Mouse (Mus musculus) liver, embryonic 12.5 days (tissue): ENCODE data around the gene Galm. TPM values are rescaled to one million over a fixed set of nuclear protein-coding genes. Genes with fewer than 3 reads are reported as not detected.

Source experiments
- ATAC-seq: fragments of 200-750 bp; cut with Nextera tagmentation; 2 replicates; pipeline ENCODE4 v1.8.0; 2017; ENCODE audit warnings: moderate number of reproducible peaks, mild to moderate bottlenecking, moderate library complexity
- H3K27ac ChIP-seq: fragments of 300-500 bp; sonication (generic); 2 replicates; pipeline ENCODE4 v1.5.1; 2016; ENCODE audit warnings: mild to moderate bottlenecking
- H3K27me3 ChIP-seq: fragments of 300-500 bp; sonication (generic); replicated peaks from 2 replicates; pipeline ENCODE4 v1.6.1; 2016; ENCODE audit warnings: mild to moderate bottlenecking, moderate library complexity
- H3K36me3 ChIP-seq: fragments of 300-500 bp; sonication (generic); 2 replicates; pipeline ENCODE4 v1.6.1; 2016; ENCODE audit warnings: mild to moderate bottlenecking, moderate library complexity
- H3K4me1 ChIP-seq: fragments of 300-500 bp; sonication (generic); 2 replicates; pipeline ENCODE4 v1.6.1; 2016
- H3K4me2 ChIP-seq: fragments of 300-500 bp; sonication (generic); 2 replicates; pipeline ENCODE4 v1.6.1; 2016; ENCODE audit warnings: mild to moderate bottlenecking, moderate library complexity
- H3K4me3 ChIP-seq: fragments of 300-500 bp; sonication (generic); 2 replicates; pipeline ENCODE4 v1.5.1; 2016; ENCODE audit warnings: mild to moderate bottlenecking, moderate library complexity
- H3K9ac ChIP-seq: fragments of 300-500 bp; sonication (generic); 2 replicates; pipeline ENCODE4 v1.6.1; 2016; ENCODE audit warnings: mild to moderate bottlenecking, moderate library complexity
- H3K9me3 ChIP-seq: fragments of 300-500 bp; sonication (generic); replicated peaks from 2 replicates; pipeline ENCODE4 v1.6.1; 2016; ENCODE audit warnings: mild to moderate bottlenecking, moderate library complexity
- WGBS: fragments of 180-500 bp; shearing (Covaris S2); methylation state at CpG from one replicate; pipeline ENCODE4 v1.1.7; 2016; ENCODE audit not compliant: insufficient replicate concordance; 5-methylcytosine and 5-hydroxymethylcytosine counted together
- polyA plus RNA-seq: library from polyadenylated mRNA; unstranded; fragments of >200 nt; fragmentation: Nextera tagmentation; extraction: Ambion mirVana; gene quantifications from 2 replicates; pipeline ENCODE4 v1.2.1, GENCODE M21; 2016

Galm gene
- polyA plus RNA-seq, 1 experiment from 2014 or later, result 14.6 TPM

DNA sequence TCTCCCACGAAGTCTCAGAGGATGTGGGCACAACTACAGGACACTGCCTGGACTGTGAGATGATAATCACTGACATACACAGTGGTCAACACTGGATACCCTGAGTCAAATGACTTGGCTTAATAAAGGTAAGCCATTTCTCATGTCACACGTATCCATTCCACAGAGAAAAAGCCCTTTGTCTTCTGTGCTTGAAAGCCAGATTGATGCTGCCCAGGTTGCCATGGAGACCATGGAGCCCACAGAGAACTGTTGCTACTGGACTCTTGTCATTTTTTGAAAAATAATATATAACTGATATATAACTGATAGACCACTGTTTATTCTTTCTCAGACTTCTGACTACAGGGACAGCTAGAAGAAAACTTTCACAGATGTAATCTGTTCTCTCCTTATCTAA, 30.1 kb upstream of the Galm start:
- no peak for ATAC-seq
- H3K9ac ChIP-seq, result no peak overlapping the region
- 40% methylated on average over 2 of the region's 2 CpGs for WGBS
- H3K4me1 ChIP-seq, result peaks cover 8% of the 10 kb centered on the region; the same call in 1 of the 2 replicates
- H3K27ac ChIP-seq, result no peak overlapping the region
- H3K9me3 ChIP-seq, result no peaks in the 10 kb centered on the region
- no peaks in the 10 kb centered on the region for H3K36me3 ChIP-seq
- H3K4me2 ChIP-seq, result no peak overlapping the region
- H3K4me3 ChIP-seq, result no peak overlapping the region
- peaks cover 23% of the 10 kb centered on the region for H3K27me3 ChIP-seq

DNA sequence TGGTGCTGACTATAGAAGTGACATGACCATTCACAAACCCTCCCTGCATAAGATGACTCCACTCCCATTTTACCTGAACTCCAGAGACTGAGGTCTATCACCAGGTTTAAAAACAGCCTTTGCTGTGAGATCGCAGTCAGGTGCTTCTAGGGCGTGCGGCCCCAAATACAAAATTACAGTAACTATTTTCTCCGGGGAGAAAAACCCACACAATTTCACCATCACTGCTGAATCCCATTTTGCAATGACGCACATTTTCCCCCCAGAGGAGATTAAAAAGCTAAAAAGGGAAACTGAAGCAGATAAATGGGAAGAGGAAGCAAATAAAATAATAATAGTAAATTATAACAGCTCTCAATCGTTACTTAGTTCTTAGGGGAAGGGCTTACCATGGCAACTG, 27.4 kb upstream of the Galm start:
- Histone ChIP-seq H3K27me3 (peaks cover 17% of the 10 kb centered on the region), H3K9ac (no peak overlapping the region), H3K36me3 (no peaks in the 10 kb centered on the region), H3K4me2 (no peak overlapping the region), H3K4me1 (peaks cover 8% of the 10 kb centered on the region; the same call in 1 of the 2 replicates), H3K27ac (no peak overlapping the region), H3K4me3 (no peak overlapping the region), H3K9me3 (no peaks in the 10 kb centered on the region)
- no peak for ATAC-seq
- WGBS, result 75% methylated on average over 6 of the region's 6 CpGs

DNA sequence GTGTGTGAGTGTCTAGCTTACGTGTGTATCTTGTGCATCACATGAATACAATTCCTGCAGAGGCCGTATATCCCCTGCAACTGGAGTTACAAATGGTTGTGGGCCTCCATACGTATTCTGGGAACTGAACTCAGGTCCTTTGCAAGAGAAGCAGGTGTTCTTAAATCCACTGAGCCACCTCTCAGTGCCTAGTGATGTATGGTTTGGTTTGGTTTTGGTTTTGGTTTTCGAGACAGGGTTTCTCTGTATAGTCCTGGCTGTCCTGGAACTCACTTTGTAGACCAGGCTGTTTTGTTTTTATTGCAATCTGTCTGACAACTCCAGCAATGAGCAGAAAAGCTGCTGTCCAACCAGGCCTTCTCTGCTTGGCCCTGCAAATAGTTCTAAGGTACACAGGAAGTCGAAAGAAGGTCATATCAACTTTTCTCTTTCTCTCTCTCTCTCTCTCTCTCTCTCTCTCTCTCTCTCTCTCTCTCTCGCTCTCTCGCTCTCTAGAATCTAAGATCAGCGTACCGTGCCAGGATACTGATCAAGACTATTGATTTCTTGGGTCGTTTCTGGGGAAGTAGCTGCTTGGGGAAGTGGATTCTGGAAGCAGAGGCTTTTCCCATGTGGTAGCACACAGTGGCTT, 21.8 kb upstream of the Galm start:
- Histone ChIP-seq H3K27ac (no peak overlapping the region), H3K36me3 (no peaks in the 10 kb centered on the region), H3K4me1 (no peaks in the 10 kb centered on the region), H3K27me3 (0 out of 2 replicates have a peak, but pooled peaks cover 4% of the 10 kb centered on the region), H3K4me3 (no peak overlapping the region), H3K9me3 (no peaks in the 10 kb centered on the region), H3K9ac (no peak overlapping the region), H3K4me2 (no peak overlapping the region)
- 68% methylated on average over 10 of the region's 10 CpGs for WGBS
- ATAC-seq, result no peak

DNA sequence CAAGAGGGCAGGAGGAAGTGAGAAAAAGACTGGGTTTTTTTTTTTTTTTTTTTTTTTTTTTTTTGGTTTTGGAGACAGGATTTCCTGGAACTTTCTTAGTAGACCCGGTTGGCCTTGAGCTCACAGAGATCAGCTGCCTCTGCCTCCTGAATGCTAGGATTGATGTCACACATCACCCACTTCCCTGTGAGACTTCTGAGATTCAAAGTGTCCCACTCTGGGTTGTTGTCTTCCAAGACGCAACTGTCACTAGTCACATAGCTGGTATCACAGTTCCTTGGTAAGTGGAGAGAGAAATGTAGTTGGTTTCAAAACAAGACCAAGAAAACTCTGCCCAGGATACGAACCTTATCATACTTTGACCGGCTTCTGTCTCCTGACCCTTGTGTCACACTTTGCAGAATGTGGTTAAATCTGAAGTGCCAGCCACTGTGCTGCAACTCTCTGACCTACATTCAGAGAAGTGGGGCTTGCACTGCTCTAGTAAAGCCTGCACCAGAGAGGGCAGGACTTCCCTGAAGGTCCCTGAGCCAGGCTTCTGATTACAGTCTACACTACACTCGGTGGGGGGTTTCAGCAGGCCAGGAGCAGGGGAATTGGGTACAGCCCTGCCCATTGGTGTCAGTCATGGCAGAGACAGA, 14.5 kb upstream of the Galm start:
- no peak overlapping the region for H3K9ac ChIP-seq
- 0 out of 2 replicates have a peak overlapping the region, but pooled peaks have one; percentile 40 for H3K27ac ChIP-seq
- no peaks in the 10 kb centered on the region for H3K9me3 ChIP-seq
- no peak overlapping the region for H3K4me3 ChIP-seq
- no peaks in the 10 kb centered on the region for H3K36me3 ChIP-seq
- no peaks in the 10 kb centered on the region for H3K4me1 ChIP-seq
- 38% methylated on average over 5 of the region's 5 CpGs for WGBS
- no peaks in the 10 kb centered on the region for H3K27me3 ChIP-seq
- no peak overlapping the region for H3K4me2 ChIP-seq
- ATAC-seq, result no peak

DNA sequence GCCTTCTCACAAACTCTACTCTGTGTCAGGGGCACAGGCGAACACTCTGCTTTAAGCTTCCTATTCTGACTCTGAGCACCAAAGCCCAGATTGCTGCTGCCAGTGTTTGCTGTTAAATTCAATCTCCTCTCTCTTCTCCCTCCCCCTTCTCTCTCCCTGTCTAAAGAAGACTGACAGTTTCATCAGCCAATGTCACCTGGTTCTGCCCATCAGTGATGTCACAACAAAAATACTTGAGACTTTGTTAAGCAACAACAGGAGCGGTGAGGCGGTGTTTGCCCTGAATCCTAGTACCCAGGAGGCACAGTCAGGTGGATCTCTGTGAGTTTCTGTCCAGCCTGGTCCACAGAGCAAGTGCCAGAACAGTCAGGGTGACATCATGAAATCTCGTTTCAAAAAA, 13.8 kb upstream of the Galm start:
- Histone ChIP-seq H3K36me3 (no peaks in the 10 kb centered on the region), H3K27ac (0 out of 2 replicates have a peak overlapping the region, but pooled peaks have one; percentile 40), H3K4me3 (no peak overlapping the region), H3K9me3 (no peaks in the 10 kb centered on the region), H3K4me2 (no peak overlapping the region), H3K4me1 (no peaks in the 10 kb centered on the region), H3K27me3 (no peaks in the 10 kb centered on the region), H3K9ac (no peak overlapping the region)
- 73% methylated on average over 4 of the region's 4 CpGs for WGBS
- ATAC-seq, result no peak

DNA sequence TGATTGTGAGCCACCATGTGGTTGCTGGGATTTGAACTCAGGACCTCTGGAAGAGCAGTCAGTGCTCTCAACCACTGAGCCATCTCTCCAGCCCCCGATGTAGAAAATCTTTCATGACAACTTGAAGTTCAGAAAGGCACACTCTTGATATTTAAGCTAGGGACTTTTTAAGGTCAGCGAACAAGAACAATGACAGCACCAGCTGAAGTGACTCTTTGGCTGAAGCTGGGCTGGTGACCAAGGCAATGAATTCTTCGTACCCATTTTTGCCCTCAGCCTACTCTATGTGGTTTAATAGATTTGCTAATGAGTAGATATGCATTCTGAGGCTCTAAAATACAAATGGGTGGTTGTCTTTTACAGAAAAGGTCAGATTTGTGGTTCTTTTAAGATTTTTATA, 6.9 kb upstream of the Galm start:
- ATAC-seq, result no peak
- no peak overlapping the region for H3K27ac ChIP-seq
- H3K9me3 ChIP-seq, result no peaks in the 10 kb centered on the region
- H3K27me3 ChIP-seq, result no peaks in the 10 kb centered on the region
- 73% methylated on average over 3 of the region's 3 CpGs for WGBS
- H3K4me3 ChIP-seq, result no peak overlapping the region
- H3K4me2 ChIP-seq, result no peak overlapping the region
- H3K9ac ChIP-seq, result no peak overlapping the region
- no peaks in the 10 kb centered on the region for H3K4me1 ChIP-seq
- H3K36me3 ChIP-seq, result no peaks in the 10 kb centered on the region

DNA sequence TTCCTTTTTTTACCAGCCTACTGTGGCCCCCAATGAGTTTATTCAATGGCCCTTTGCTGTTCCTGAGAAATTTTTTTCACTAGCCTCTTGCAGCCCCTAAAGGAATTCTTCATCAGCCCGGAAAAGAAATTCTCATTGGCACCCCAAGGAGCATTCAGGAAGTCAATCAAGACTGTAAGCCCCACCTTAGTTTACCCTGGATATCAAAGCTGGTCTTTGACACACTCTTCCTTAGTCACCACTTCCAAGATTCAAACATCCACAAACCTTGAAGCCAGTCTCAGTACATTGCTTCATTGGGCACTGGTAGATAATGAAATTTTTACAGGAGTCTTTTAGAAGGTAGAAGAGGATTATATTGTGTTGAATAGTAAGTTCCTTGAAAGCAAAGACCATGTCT, 5.4 kb upstream of the Galm start:
- H3K9me3 ChIP-seq, result no peaks in the 10 kb centered on the region
- H3K4me3 ChIP-seq, result no peak overlapping the region
- H3K9ac ChIP-seq, result no peak overlapping the region
- H3K27ac ChIP-seq, result no peak overlapping the region
- peaks cover 5% of the 10 kb centered on the region for H3K27me3 ChIP-seq
- no peaks in the 10 kb centered on the region for H3K36me3 ChIP-seq
- no peak overlapping the region for H3K4me2 ChIP-seq
- ATAC-seq, result no peak
- no peaks in the 10 kb centered on the region for H3K4me1 ChIP-seq
- 55% methylated on average over 1 of the region's 1 CpGs for WGBS

DNA sequence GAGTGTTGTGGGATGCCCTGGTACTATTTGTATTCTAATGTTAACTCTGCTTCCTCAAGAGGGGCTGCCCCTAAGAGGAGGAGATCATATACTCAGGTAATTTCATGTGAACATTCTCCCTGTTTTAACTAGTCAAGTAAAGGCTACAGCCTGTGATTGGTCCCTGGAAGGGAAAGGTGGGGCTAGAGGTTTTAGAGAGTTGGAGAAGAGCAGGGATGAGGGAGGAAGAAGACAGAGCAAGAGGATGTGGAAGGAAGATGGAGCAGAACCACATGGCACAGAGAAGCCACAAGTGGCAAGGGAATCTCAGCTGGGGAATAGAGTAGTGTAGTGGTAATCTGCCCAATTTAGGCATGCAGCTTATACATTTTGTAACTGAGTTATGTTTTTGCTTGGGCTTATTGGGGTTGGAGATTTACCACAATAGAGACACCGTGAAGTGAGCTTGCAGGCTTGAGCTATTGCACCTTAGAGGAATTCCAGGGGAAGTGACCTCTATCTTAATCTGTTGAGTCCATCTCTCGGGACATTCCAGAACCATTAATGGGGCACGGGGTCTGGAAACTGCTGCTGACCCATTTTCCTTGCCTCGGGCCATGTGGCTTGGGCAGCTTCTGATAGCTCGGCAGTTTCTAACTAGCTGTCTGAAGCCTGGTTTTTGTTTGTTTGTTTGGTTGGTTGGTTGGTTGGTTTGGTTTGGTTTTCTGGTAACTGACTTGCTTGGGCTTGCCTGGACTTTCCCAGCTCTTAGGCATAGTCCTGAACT, 2.1 kb upstream of the Galm start:
- Histone ChIP-seq H3K4me3 (no peak overlapping the region), H3K27ac (no peak overlapping the region), H3K4me1 (peaks cover 14% of the 10 kb centered on the region), H3K9ac (no peak overlapping the region), H3K4me2 (no peak overlapping the region), H3K27me3 (peaks cover 5% of the 10 kb centered on the region), H3K36me3 (no peaks in the 10 kb centered on the region), H3K9me3 (no peaks in the 10 kb centered on the region)
- 61% methylated on average over 5 of the region's 5 CpGs for WGBS
- ATAC-seq, result no peak

DNA sequence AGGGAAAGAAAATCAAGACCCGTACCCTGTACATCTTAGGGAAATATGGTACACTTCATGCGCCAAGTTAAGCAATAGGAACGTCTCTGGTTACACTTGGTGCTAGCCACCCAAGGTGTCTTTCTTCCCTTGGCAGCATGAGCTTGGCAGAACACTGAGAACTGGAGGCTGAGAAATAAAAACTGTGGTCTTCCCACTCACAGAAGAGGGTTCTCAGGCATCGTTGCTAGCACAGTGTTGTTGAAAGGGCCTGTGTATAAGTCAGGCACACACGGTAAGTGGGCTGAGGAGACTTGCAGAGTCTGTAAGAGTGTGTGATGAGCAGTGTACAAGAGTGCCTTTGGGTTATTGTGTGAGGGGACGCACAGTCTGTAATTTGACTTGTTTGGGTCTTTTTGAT, 1.1 kb upstream of the Galm start:
- WGBS, result 75% methylated on average over 6 of the region's 6 CpGs
- peaks cover 5% of the 10 kb centered on the region for H3K27me3 ChIP-seq
- no peak overlapping the region for H3K4me2 ChIP-seq
- H3K4me1 ChIP-seq, result peaks cover 18% of the 10 kb centered on the region
- H3K4me3 ChIP-seq, result no peak overlapping the region
- no peaks in the 10 kb centered on the region for H3K9me3 ChIP-seq
- ATAC-seq, result no peak
- H3K36me3 ChIP-seq, result no peaks in the 10 kb centered on the region
- H3K27ac ChIP-seq, result no peak overlapping the region
- no peak overlapping the region for H3K9ac ChIP-seq

DNA sequence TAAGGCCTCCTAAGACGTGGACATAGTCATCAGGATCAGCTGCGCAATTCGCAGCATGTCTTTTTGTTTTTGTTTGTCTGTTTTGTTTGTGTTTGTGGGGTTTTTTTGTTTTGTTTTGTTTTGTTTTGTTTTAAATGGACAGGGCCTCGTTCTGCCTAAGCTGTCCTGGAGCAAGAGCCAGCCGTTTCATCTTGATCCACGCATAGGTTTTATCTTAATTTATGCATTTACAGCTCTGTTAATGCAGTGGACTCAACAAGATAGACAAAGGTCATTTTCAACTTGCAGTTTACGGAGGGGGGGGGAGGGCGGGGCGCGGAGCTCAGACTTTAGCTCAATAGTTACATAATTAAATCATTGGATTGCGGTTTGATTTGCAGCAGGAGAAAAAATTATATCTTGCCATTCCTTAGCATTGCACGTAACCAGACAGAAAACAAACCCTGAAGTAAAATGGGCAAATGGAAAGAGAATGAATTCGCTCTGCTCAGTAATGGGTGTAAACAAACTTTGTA, 1.3 kb downstream of the Galm start:
- no peak for ATAC-seq
- peaks cover 18% of the 10 kb centered on the region for H3K4me1 ChIP-seq
- no peaks in the 10 kb centered on the region for H3K9me3 ChIP-seq
- no peaks in the 10 kb centered on the region for H3K36me3 ChIP-seq
- H3K4me3 ChIP-seq, result peak overlapping the region; percentile 61
- peak overlapping the region; percentile 79 for H3K4me2 ChIP-seq
- peaks cover 5% of the 10 kb centered on the region for H3K27me3 ChIP-seq
- WGBS, result 73% methylated on average over 13 of the region's 13 CpGs
- H3K27ac ChIP-seq, result no peak overlapping the region; the same call in 1 of the 2 replicates
- no peak overlapping the region for H3K9ac ChIP-seq

DNA sequence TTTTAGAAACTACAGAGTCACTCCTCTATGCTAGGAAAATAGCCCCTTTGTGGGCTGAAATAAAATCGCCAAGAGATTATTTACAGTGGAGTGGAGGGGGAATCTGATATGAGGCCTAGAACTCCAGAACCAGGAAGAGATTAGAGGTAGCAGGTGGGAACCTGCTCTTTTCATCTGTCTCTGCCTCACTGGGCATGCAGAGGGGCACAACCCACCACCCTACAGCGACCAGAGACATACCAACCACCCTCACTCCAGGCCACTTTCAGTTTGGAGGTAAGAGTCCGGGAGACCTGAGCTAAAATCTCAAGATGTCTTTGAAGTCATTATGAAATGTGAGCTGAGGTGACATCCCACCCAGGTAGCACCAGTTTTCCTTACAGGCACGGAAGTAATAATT, 2.1 kb downstream of the Galm start:
- H3K36me3 ChIP-seq, result no peaks in the 10 kb centered on the region
- H3K27ac ChIP-seq, result no peak overlapping the region
- H3K9ac ChIP-seq, result no peak overlapping the region
- H3K27me3 ChIP-seq, result peaks cover 5% of the 10 kb centered on the region
- H3K4me2 ChIP-seq, result no peak overlapping the region
- ATAC-seq, result no peak
- no peaks in the 10 kb centered on the region for H3K9me3 ChIP-seq
- no peak overlapping the region for H3K4me3 ChIP-seq
- H3K4me1 ChIP-seq, result peaks cover 18% of the 10 kb centered on the region
- 65% methylated on average over 4 of the region's 4 CpGs for WGBS
